Mouse (Mus musculus): ENCODE measurements around the gene Cux2. TPM values are rescaled to one million over a fixed set of nuclear protein-coding genes. Genes with fewer than 3 reads are reported as not detected.

The Cux2 gene
- total RNA-seq, 1 experiment from 2014 or later: under 0.01 TPM

- ATAC-seq (ENCODE audit: extremely low read depth, insufficient number of reproducible peaks, low FRiP score, poor library complexity, severe bottlenecking): no peak
These were observed 19.3 kb downstream of the Cux2 start for GRCm38 (mm10) chr5:122030640-122031039.

- ATAC-seq (ENCODE audit: extremely low read depth, insufficient number of reproducible peaks, low FRiP score, poor library complexity, severe bottlenecking): no peak
These were observed 23.1 kb downstream of the Cux2 start for GRCm38 (mm10) chr5:122026771-122027170.

GRCm38 (mm10) chr5:122026284-122026683 is 23.6 kb downstream of the Cux2 start:
- ATAC-seq (ENCODE audit: extremely low read depth, insufficient number of reproducible peaks, low FRiP score, poor library complexity, severe bottlenecking): no peak

GRCm38 (mm10) chr5:122025117-122025516 is 24.8 kb downstream of the Cux2 start:
- no peak for ATAC-seq (ENCODE audit: extremely low read depth, insufficient number of reproducible peaks, low FRiP score, poor library complexity, severe bottlenecking)

- ATAC-seq (ENCODE audit: extremely low read depth, insufficient number of reproducible peaks, low FRiP score, poor library complexity, severe bottlenecking): no peak
These were observed 30.6 kb downstream of the Cux2 start for GRCm38 (mm10) chr5:122019288-122019687.

- ATAC-seq (ENCODE audit: extremely low read depth, insufficient number of reproducible peaks, low FRiP score, poor library complexity, severe bottlenecking): no peak
These were observed 32.1 kb downstream of the Cux2 start for GRCm38 (mm10) chr5:122017778-122018177.

- no peak for ATAC-seq (ENCODE audit: extremely low read depth, insufficient number of reproducible peaks, low FRiP score, poor library complexity, severe bottlenecking)
These were observed 32.6 kb downstream of the Cux2 start for GRCm38 (mm10) chr5:122017269-122017668.

- ATAC-seq (ENCODE audit: extremely low read depth, insufficient number of reproducible peaks, low FRiP score, poor library complexity, severe bottlenecking): no peak
These were observed 33.2 kb downstream of the Cux2 start for GRCm38 (mm10) chr5:122016744-122017143.

- no peak for ATAC-seq (ENCODE audit: extremely low read depth, insufficient number of reproducible peaks, low FRiP score, poor library complexity, severe bottlenecking)
These were observed 34.8 kb downstream of the Cux2 start for GRCm38 (mm10) chr5:122015149-122015548.

GRCm38 (mm10) chr5:122014671-122015070 is 35.2 kb downstream of the Cux2 start:
- no peak for ATAC-seq (ENCODE audit: extremely low read depth, insufficient number of reproducible peaks, low FRiP score, poor library complexity, severe bottlenecking)

GRCm38 (mm10) chr5:122011289-122011688 is 38.6 kb downstream of the Cux2 start:
- no peak for ATAC-seq (ENCODE audit: extremely low read depth, insufficient number of reproducible peaks, low FRiP score, poor library complexity, severe bottlenecking)

- no peak for ATAC-seq (ENCODE audit: extremely low read depth, insufficient number of reproducible peaks, low FRiP score, poor library complexity, severe bottlenecking)
These were observed 41.9 kb downstream of the Cux2 start for GRCm38 (mm10) chr5:122007946-122008441.

- ATAC-seq (ENCODE audit: extremely low read depth, insufficient number of reproducible peaks, low FRiP score, poor library complexity, severe bottlenecking): no peak
These were observed 46.4 kb downstream of the Cux2 start for GRCm38 (mm10) chr5:122003460-122003859.

- no peak for ATAC-seq (ENCODE audit: extremely low read depth, insufficient number of reproducible peaks, low FRiP score, poor library complexity, severe bottlenecking)
These were observed 47.8 kb downstream of the Cux2 start for GRCm38 (mm10) chr5:122002148-122002547.

- no peak for ATAC-seq (ENCODE audit: extremely low read depth, insufficient number of reproducible peaks, low FRiP score, poor library complexity, severe bottlenecking)
These were observed 48.6 kb downstream of the Cux2 start for GRCm38 (mm10) chr5:122001311-122001710.

- no peak for ATAC-seq (ENCODE audit: extremely low read depth, insufficient number of reproducible peaks, low FRiP score, poor library complexity, severe bottlenecking)
These were observed 49.5 kb downstream of the Cux2 start for GRCm38 (mm10) chr5:122000381-122000780.

GRCm38 (mm10) chr5:121998981-121999795 is 50.7 kb downstream of the Cux2 start:
- ATAC-seq (ENCODE audit: extremely low read depth, insufficient number of reproducible peaks, low FRiP score, poor library complexity, severe bottlenecking): no peak

- no peak for ATAC-seq (ENCODE audit: extremely low read depth, insufficient number of reproducible peaks, low FRiP score, poor library complexity, severe bottlenecking)
These were observed 51.6 kb downstream of the Cux2 start for GRCm38 (mm10) chr5:121998281-121998680.

- ATAC-seq (ENCODE audit: extremely low read depth, insufficient number of reproducible peaks, low FRiP score, poor library complexity, severe bottlenecking): no peak
These were observed 53.2 kb downstream of the Cux2 start for GRCm38 (mm10) chr5:121996701-121997100.

GRCm38 (mm10) chr5:121994808-121995207 is 55.1 kb downstream of the Cux2 start:
- no peak for ATAC-seq (ENCODE audit: extremely low read depth, insufficient number of reproducible peaks, low FRiP score, poor library complexity, severe bottlenecking)

- no peak for ATAC-seq (ENCODE audit: extremely low read depth, insufficient number of reproducible peaks, low FRiP score, poor library complexity, severe bottlenecking)
These were observed 58.0 kb downstream of the Cux2 start for GRCm38 (mm10) chr5:121991914-121992313.

Measured in neutrophil, adult 5-6 weeks (primary cell).